Comparison of ENCODE assay signal across 19 mouse cellular contexts in genomic region chr5:120190001-120190582, GRCm38 (mm10).
A peak's percentile ranks its signal among the peaks of the same experiment; 100 is the strongest.
DNase-seq lines count a peak whose midpoint lies in the region; ATAC-seq and TF ChIP-seq lines count a peak whose summit lies in the region.
"Had no signal": no experiment of that assay in that cellular context is flagged by ENCODE, and none has a peak within 500 bp of the region (broad histone marks: within the 10 kb centered on the region; RNA-seq: fewer than 3 reads in every experiment).

No protein-coding gene starts in this region.

- no peak overlapping the region for H3K4me3 ChIP-seq in cerebellum, adult 2 months (replicated peaks; ENCODE audit: insufficient read depth, low read depth, low read length)
- H3K4me3 ChIP-seq in midbrain, embryonic 10.5 days: no peak overlapping the region
- no peak overlapping the region for H3K4me3 ChIP-seq in midbrain, embryonic 11.5 days (ENCODE audit: low read depth, low read length)
- H3K4me3 ChIP-seq in forebrain, embryonic 16.5 days (replicated peaks; ENCODE audit: low read length): no peak overlapping the region
- H3K4me3 ChIP-seq in midbrain, postnatal 0 days (ENCODE audit: low read depth, low read length): no peak overlapping the region
- H3K4me3 ChIP-seq: embryonic facial prominence, embryonic 15.5 days; limb, embryonic 10.5 days had no signal

- peaks cover 13% of the 10 kb centered on the region for H3K36me3 ChIP-seq in midbrain, embryonic 10.5 days
- H3K36me3 ChIP-seq in midbrain, embryonic 11.5 days (ENCODE audit: control insufficient read depth, insufficient read depth, low read length): no peaks in the 10 kb centered on the region
- H3K36me3 ChIP-seq in forebrain, embryonic 16.5 days (ENCODE audit: control insufficient read depth, insufficient read depth): no peaks in the 10 kb centered on the region
- no peaks in the 10 kb centered on the region; the same call in 1 of the 2 replicates for H3K36me3 ChIP-seq in midbrain, postnatal 0 days (ENCODE audit: insufficient read depth, low read length)

- H3K4me2 ChIP-seq in midbrain, embryonic 11.5 days: no peak overlapping the region
- H3K4me2 ChIP-seq in forebrain, embryonic 16.5 days (ENCODE audit: low read length): no peak overlapping the region
- H3K4me2 ChIP-seq in midbrain, postnatal 0 days (ENCODE audit: low read depth, low read length, poor library complexity, severe bottlenecking): no peak overlapping the region
- H3K4me2 ChIP-seq: embryonic facial prominence, embryonic 15.5 days; heart, embryonic 11.5 days had no signal

- H3K27me3 ChIP-seq in cerebellum, adult 2 months (ENCODE audit: control insufficient read depth, insufficient read depth, low read length): no peaks in the 10 kb centered on the region
- 0 out of 2 replicates have a peak, but pooled peaks cover 5% of the 10 kb centered on the region for H3K27me3 ChIP-seq in midbrain, embryonic 10.5 days (ENCODE audit: low read depth, poor library complexity, severe bottlenecking)
- no peaks in the 10 kb centered on the region for H3K27me3 ChIP-seq in midbrain, embryonic 11.5 days (ENCODE audit: control insufficient read depth, insufficient read depth, low read length)
- no peaks in the 10 kb centered on the region for H3K27me3 ChIP-seq in forebrain, embryonic 16.5 days (replicated peaks; ENCODE audit: control insufficient read depth, insufficient read depth, low read length)
- H3K27me3 ChIP-seq in midbrain, postnatal 0 days (ENCODE audit: insufficient read depth, low read length): no peaks in the 10 kb centered on the region
- H3K27me3 ChIP-seq: embryonic facial prominence, embryonic 15.5 days had no signal

- 33% methylated on average over 14 of the region's 14 CpGs for WGBS in cerebellum, adult 2 months
- 74% methylated on average over 14 of the region's 14 CpGs for WGBS in midbrain, embryonic 10.5 days
- WGBS in midbrain, embryonic 11.5 days: 69% methylated on average over 14 of the region's 14 CpGs
- 51% methylated on average over 14 of the region's 14 CpGs for WGBS in forebrain, embryonic 16.5 days
- WGBS in midbrain, postnatal 0 days: 60% methylated on average over 14 of the region's 14 CpGs

- ATAC-seq in midbrain, embryonic 11.5 days (ENCODE audit: low FRiP score): no peak
- 0 out of 2 replicates have a peak, but pooled peaks have one; percentile 7 for ATAC-seq in forebrain, embryonic 16.5 days
- no peak for ATAC-seq in midbrain, postnatal 0 days (ENCODE audit: low FRiP score)
- ATAC-seq: intestine, postnatal 0 days; lung, postnatal 0 days had no signal

- TF ChIP-seq CTCF in cerebellum, adult 2 months (IDR thresholded peaks at IDR 0.05; ENCODE audit: borderline replicate concordance, insufficient read depth, low read depth, low read length): no peak
- TF ChIP-seq CTCF in midbrain, postnatal 0 days (IDR thresholded peaks at IDR 0.05): no peak

- H3K9me3 ChIP-seq in midbrain, embryonic 10.5 days (replicated peaks): no peaks in the 10 kb centered on the region
- H3K9me3 ChIP-seq in midbrain, embryonic 11.5 days (ENCODE audit: control insufficient read depth, low read length): no peaks in the 10 kb centered on the region
- H3K9me3 ChIP-seq in forebrain, embryonic 16.5 days (ENCODE audit: control insufficient read depth, low read length): no peaks in the 10 kb centered on the region
- no peaks in the 10 kb centered on the region for H3K9me3 ChIP-seq in midbrain, postnatal 0 days (ENCODE audit: low read length)
- H3K9me3 ChIP-seq: embryonic facial prominence, embryonic 15.5 days; limb, embryonic 10.5 days had no signal

- peak; percentile 70 to 73 for DNase-seq in cerebellum, adult 2 months
- DNase-seq in cerebellum, postnatal 4 days (ENCODE audit: low spot score in 2 of 2): no peak
- DNase-seq in midbrain, embryonic 10.5 days (ENCODE audit: low spot score): no peak
- DNase-seq in midbrain, embryonic 11.5 days (ENCODE audit: low spot score, missing footprints): no peak
- peak; percentile 50 for DNase-seq in midbrain, postnatal 0 days (ENCODE audit: low spot score)
- no peak for DNase-seq in yolk sac, embryonic 10.5 days (ENCODE audit: low spot score)
- DNase-seq in urinary bladder, postnatal 36 days (ENCODE audit: low spot score in 2 of 2): no peak
- DNase-seq: gastrocnemius, postnatal 36 days; kidney, postnatal 4 days; layer of hippocampus, postnatal 36 days; right cerebral cortex, postnatal 14 days; thymus, postnatal 36 days had no signal

- no peak for TF ChIP-seq POLR2A in cerebellum, adult 2 months (IDR thresholded peaks at IDR 0.05; ENCODE audit: borderline replicate concordance, insufficient read depth, low read length)

- no peak overlapping the region for H3K9ac ChIP-seq in midbrain, embryonic 11.5 days (ENCODE audit: low read length)
- no peak overlapping the region for H3K9ac ChIP-seq in forebrain, embryonic 16.5 days (replicated peaks; ENCODE audit: low read depth, low read length)
- H3K9ac ChIP-seq in midbrain, postnatal 0 days (replicated peaks; ENCODE audit: low read length, poor library complexity, severe bottlenecking): no peak overlapping the region
- H3K9ac ChIP-seq: embryonic facial prominence, embryonic 15.5 days; liver, embryonic 14.5 days had no signal

- H3K4me1 ChIP-seq in cerebellum, adult 2 months (ENCODE audit: control insufficient read depth, insufficient read depth, low read length): peaks cover 51% of the 10 kb centered on the region
- peaks cover 18% of the 10 kb centered on the region for H3K4me1 ChIP-seq in midbrain, embryonic 10.5 days
- no peaks in the 10 kb centered on the region for H3K4me1 ChIP-seq in midbrain, embryonic 11.5 days (ENCODE audit: control insufficient read depth, insufficient read depth, low read length)
- peaks cover 32% of the 10 kb centered on the region for H3K4me1 ChIP-seq in forebrain, embryonic 16.5 days (replicated peaks; ENCODE audit: control insufficient read depth, insufficient read depth, low read length)
- H3K4me1 ChIP-seq in midbrain, postnatal 0 days (ENCODE audit: insufficient read depth, low read length): peaks cover 14% of the 10 kb centered on the region

- no peak overlapping the region for H3K27ac ChIP-seq in cerebellum, adult 2 months (ENCODE audit: insufficient read depth, low read length)
- H3K27ac ChIP-seq in midbrain, embryonic 10.5 days (replicated peaks): peak overlapping the region; percentile 42
- H3K27ac ChIP-seq in midbrain, embryonic 11.5 days (ENCODE audit: low read depth, low read length): no peak overlapping the region
- no peak overlapping the region for H3K27ac ChIP-seq in forebrain, embryonic 16.5 days (ENCODE audit: low read length)
- no peak overlapping the region for H3K27ac ChIP-seq in midbrain, postnatal 0 days (ENCODE audit: low read depth, low read length)
- H3K27ac ChIP-seq: embryonic facial prominence, embryonic 15.5 days; limb, embryonic 10.5 days; liver, embryonic 14.5 days had no signal

Comparison
In these comparisons a context has a peak if more than half of its experiments do, and no peak if none do; other contexts are left out.
1. DNase-seq: peak in cerebellum, adult 2 months (2 of 2) and midbrain, postnatal 0 days (single experiment); none in cerebellum, postnatal 4 days (0 of 2), midbrain, embryonic 10.5 days (single experiment), midbrain, embryonic 11.5 days (single experiment), yolk sac, embryonic 10.5 days (single experiment) and urinary bladder, postnatal 36 days (0 of 2).